Mouse (Mus musculus) ES-E14 (cell line): ENCODE measurements around the gene Pacsin3.

Experiments used
- CHD2 ChIP-seq: IDR thresholded peaks from 2 replicates; pipeline ENCODE4 v1.6.1; 2014; ENCODE audit warnings: mild to moderate bottlenecking, low read depth, low read length, inconsistent platforms
- HCFC1 ChIP-seq: IDR thresholded peaks from 2 replicates; pipeline ENCODE4 v1.6.1; 2012; ENCODE audit warnings: low read length, inconsistent platforms, borderline replicate concordance; ENCODE audit not compliant: insufficient read depth
- ZC3H11A ChIP-seq: IDR thresholded peaks from 2 replicates; pipeline ENCODE4 v1.6.1; 2012; ENCODE audit warnings: low read depth, mild to moderate bottlenecking, inconsistent platforms, low read length, borderline replicate concordance
- ZNF384 ChIP-seq: IDR thresholded peaks from 2 replicates; pipeline ENCODE4 v1.6.1; 2012; ENCODE audit warnings: low read depth, low read length, inconsistent platforms

- TF ChIP-seq CHD2 (no peak), ZC3H11A (no peak), ZNF384 (no peak), HCFC1 (no peak)
Observed at GRCm38 (mm10) chr2:91279372-91279755, 23.6 kb downstream of the Pacsin3 start.
